ENCODE assay signal across 12 mouse cellular contexts in the genomic region with DNA sequence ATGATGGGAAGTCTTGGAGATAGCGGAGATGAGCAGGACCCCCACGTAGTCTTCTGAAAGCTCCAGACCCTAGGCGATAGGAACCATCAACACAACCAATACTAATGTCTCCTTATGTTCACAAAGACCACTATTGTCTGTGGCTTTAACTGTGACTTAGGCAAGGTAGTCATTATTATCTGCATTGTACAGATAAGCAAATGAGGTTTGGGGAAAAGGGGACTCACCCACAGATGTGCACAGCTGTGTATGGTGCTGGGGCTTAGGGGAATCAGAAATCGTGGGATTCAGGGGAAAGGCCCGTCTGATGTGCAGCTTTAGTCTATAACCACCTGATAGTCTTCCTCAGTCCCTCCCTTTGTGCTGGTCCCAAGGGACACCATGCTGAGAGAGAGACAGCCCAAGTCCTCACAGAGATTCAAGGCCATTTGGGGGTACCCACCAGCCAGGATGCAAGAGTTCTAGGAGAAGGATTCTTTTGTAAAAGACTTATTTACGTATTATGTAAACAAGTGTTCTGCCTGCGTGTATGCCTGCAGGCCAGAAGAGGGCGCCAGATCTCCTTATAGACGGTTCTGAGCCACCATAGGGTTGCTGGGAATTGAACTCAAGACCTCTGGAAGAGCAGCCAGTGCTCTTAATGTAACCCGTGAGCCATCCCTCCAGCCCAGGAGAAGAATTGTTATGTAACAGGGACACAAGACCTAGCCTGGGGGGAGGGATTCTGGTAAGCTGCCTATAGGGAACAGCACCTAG. TPM values are rescaled to one million over a fixed set of nuclear protein-coding genes. Genes with fewer than 3 reads are reported as not detected.
DNase-seq lines count a peak whose midpoint lies in the region; ATAC-seq and TF ChIP-seq lines count a peak whose summit lies in the region.
"Had no signal": no experiment of that assay in that cellular context is flagged by ENCODE, and none has a peak within 500 bp of the region (broad histone marks: within the 10 kb centered on the region; RNA-seq: fewer than 3 reads in every experiment).

No protein-coding gene starts in this region.

- H3K27me3 ChIP-seq in intestine, postnatal 0 days (replicated peaks; ENCODE audit: control insufficient read depth, insufficient read depth, low read length): no peaks in the 10 kb centered on the region
- H3K27me3 ChIP-seq in intestine, embryonic 15.5 days (replicated peaks): no peaks in the 10 kb centered on the region
- no peaks in the 10 kb centered on the region for H3K27me3 ChIP-seq in thymus, adult 2 months (ENCODE audit: control insufficient read depth, insufficient read depth, low read length)
- no peaks in the 10 kb centered on the region for H3K27me3 ChIP-seq in stomach, postnatal 0 days (ENCODE audit: control insufficient read depth, insufficient read depth, low read length)

- H3K27ac ChIP-seq in intestine, postnatal 0 days (ENCODE audit: low read depth, low read length): no peak overlapping the region; the same call in 1 of the 2 replicates
- no peak overlapping the region for H3K27ac ChIP-seq in intestine, embryonic 15.5 days
- H3K27ac ChIP-seq in thymus, adult 2 months (ENCODE audit: control insufficient read depth, insufficient read depth, low read length): no peak overlapping the region
- no peak overlapping the region for H3K27ac ChIP-seq in cortical plate, adult 2 months (ENCODE audit: insufficient read depth, low read length)
- H3K27ac ChIP-seq in stomach, postnatal 0 days (replicated peaks): no peak overlapping the region
- H3K27ac ChIP-seq: midbrain, embryonic 10.5 days had no signal

- no peak overlapping the region for H3K4me3 ChIP-seq in intestine, postnatal 0 days (ENCODE audit: low read depth, low read length)
- H3K4me3 ChIP-seq in intestine, embryonic 15.5 days (replicated peaks): no peak overlapping the region
- H3K4me3 ChIP-seq in thymus, adult 2 months (ENCODE audit: control insufficient read depth, insufficient read depth, low read length): no peak overlapping the region
- H3K4me3 ChIP-seq in cortical plate, adult 2 months (ENCODE audit: insufficient read depth, low read length): no peak overlapping the region
- H3K4me3 ChIP-seq in stomach, postnatal 0 days (ENCODE audit: low read depth, low read length): no peak overlapping the region
- H3K4me3 ChIP-seq: midbrain, embryonic 10.5 days had no signal

- H3K9ac ChIP-seq in intestine, postnatal 0 days (ENCODE audit: low read depth, low read length): no peak overlapping the region
- no peak overlapping the region for H3K9ac ChIP-seq in intestine, embryonic 15.5 days
- H3K9ac ChIP-seq in stomach, postnatal 0 days (ENCODE audit: low read length): no peak overlapping the region

- ATAC-seq in intestine, postnatal 0 days: no peak
- ATAC-seq in intestine, embryonic 15.5 days: no peak
- no peak for ATAC-seq in stomach, postnatal 0 days (ENCODE audit: low FRiP score, low TSS enrichment)
- ATAC-seq: intestine, embryonic 16.5 days had no signal

- no peaks in the 10 kb centered on the region for H3K9me3 ChIP-seq in intestine, postnatal 0 days (ENCODE audit: control insufficient read depth)
- no peaks in the 10 kb centered on the region for H3K9me3 ChIP-seq in intestine, embryonic 15.5 days
- no peaks in the 10 kb centered on the region for H3K9me3 ChIP-seq in stomach, postnatal 0 days (ENCODE audit: control insufficient read depth, low read length)
- H3K9me3 ChIP-seq: midbrain, embryonic 10.5 days had no signal

- TF ChIP-seq EP300 in stomach, postnatal 0 days (optimal IDR thresholded peaks at IDR 0.05): no peak

- peak; percentile 61 for TF ChIP-seq CTCF in intestine, postnatal 0 days (IDR thresholded peaks at IDR 0.05; ENCODE audit: low read depth)
- TF ChIP-seq CTCF in thymus, adult 2 months (IDR thresholded peaks at IDR 0.05; ENCODE audit: borderline replicate concordance, control insufficient read depth, extremely low read depth, insufficient read depth, low read length, poor library complexity): peak; percentile 51; the same call in 1 of the 2 replicates
- peak; percentile 28; the same call in 1 of the 2 replicates for TF ChIP-seq CTCF in cortical plate, adult 2 months (IDR thresholded peaks at IDR 0.05; ENCODE audit: extremely low read depth, insufficient read depth, low read length)
- peak; percentile 68 for TF ChIP-seq CTCF in stomach, postnatal 0 days (IDR thresholded peaks at IDR 0.05; ENCODE audit: low read depth)

- no peak for DNase-seq in thymus, adult 2 months
- DNase-seq in thymus, adult 18-20 months: no peak
- DNase-seq in stomach, postnatal 0 days (ENCODE audit: low spot score): no peak
- no peak for DNase-seq in left cerebral cortex, adult 18-20 months (ENCODE audit: low spot score in 2 of 2)
- no peak for DNase-seq in adipocyte (ENCODE audit: low spot score)
- DNase-seq: heart, postnatal 10 days had no signal

- no peak overlapping the region for H3K4me2 ChIP-seq in intestine, postnatal 0 days (replicated peaks; ENCODE audit: low read depth)
- H3K4me2 ChIP-seq in intestine, embryonic 15.5 days (replicated peaks): no peak overlapping the region
- H3K4me2 ChIP-seq in stomach, postnatal 0 days (replicated peaks; ENCODE audit: low read depth): no peak overlapping the region

- H3K4me1 ChIP-seq in intestine, postnatal 0 days (replicated peaks; ENCODE audit: control insufficient read depth, insufficient read depth, low read length): no peaks in the 10 kb centered on the region
- 0 out of 2 replicates have a peak, but pooled peaks cover 3% of the 10 kb centered on the region for H3K4me1 ChIP-seq in intestine, embryonic 15.5 days (replicated peaks)
- H3K4me1 ChIP-seq in thymus, adult 2 months (replicated peaks; ENCODE audit: control insufficient read depth, insufficient read depth, low read length): no peaks in the 10 kb centered on the region
- H3K4me1 ChIP-seq in cortical plate, adult 2 months (ENCODE audit: control insufficient read depth, insufficient read depth, low read length): no peaks in the 10 kb centered on the region; the same call in 1 of the 2 replicates
- H3K4me1 ChIP-seq in stomach, postnatal 0 days (replicated peaks; ENCODE audit: control insufficient read depth, insufficient read depth): no peaks in the 10 kb centered on the region

- H3K36me3 ChIP-seq in intestine, postnatal 0 days (ENCODE audit: control insufficient read depth, insufficient read depth): peaks cover 35% of the 10 kb centered on the region
- H3K36me3 ChIP-seq in intestine, embryonic 15.5 days: peaks cover 7% of the 10 kb centered on the region
- no peaks in the 10 kb centered on the region for H3K36me3 ChIP-seq in thymus, adult 2 months (ENCODE audit: control insufficient read depth, insufficient read depth, low read length)
- H3K36me3 ChIP-seq in stomach, postnatal 0 days (ENCODE audit: control insufficient read depth, insufficient read depth, low read length): peaks cover 5% of the 10 kb centered on the region; the same call in 1 of the 2 replicates

- TF ChIP-seq POLR2A in thymus, adult 2 months (IDR thresholded peaks at IDR 0.05; ENCODE audit: control insufficient read depth, extremely low read depth, insufficient read depth, low read length, poor library complexity): no peak
- TF ChIP-seq POLR2A in cortical plate, adult 2 months (IDR thresholded peaks at IDR 0.05; ENCODE audit: extremely low read depth, insufficient read depth, low read length): no peak

- 80% methylated on average over 10 of the region's 10 CpGs for WGBS in intestine, postnatal 0 days
- 75% methylated on average over 10 of the region's 10 CpGs for WGBS in intestine, embryonic 15.5 days
- 84% methylated on average over 10 of the region's 10 CpGs for WGBS in thymus, adult 2 months
- 76% methylated on average over 10 of the region's 10 CpGs for WGBS in stomach, postnatal 0 days

RNA-seq across cellular contexts. Expression of a gene that starts 12.7 kb away (rescaled TPM):
- 6.5 and 6.9 TPM in 2 replicates for polyA plus RNA-seq in intestine, postnatal 0 days (2015; fragmentation: Nextera tagmentation; extraction: Ambion mirVana)
- polyA plus RNA-seq in intestine, embryonic 15.5 days (2015; fragmentation: Nextera tagmentation; extraction: Ambion mirVana): 15.0 and 15.3 TPM in 2 replicates
- 9.3 and 10.1 TPM in 2 replicates for polyA plus RNA-seq in thymus, adult 2 months (2012; rRNA removed)
- 17.8 and 18.0 TPM in 2 replicates for polyA plus RNA-seq in cortical plate, adult 2 months (2012; rRNA removed)
- 6.7 and 7.2 TPM in 2 replicates for polyA plus RNA-seq in stomach, postnatal 0 days (2015; fragmentation: Nextera tagmentation; extraction: Ambion mirVana)
- total RNA-seq in left cerebral cortex, adult 18-20 months (2021): 10 to 100 TPM; 25.8 to 33.7 TPM

RNA-seq across cellular contexts. Expression of a gene that starts 18.7 kb away (rescaled TPM):
- 53.2 and 57.4 TPM in 2 replicates for polyA plus RNA-seq in intestine, postnatal 0 days (2015; fragmentation: Nextera tagmentation; extraction: Ambion mirVana)
- 30.8 and 31.2 TPM in 2 replicates for polyA plus RNA-seq in intestine, embryonic 15.5 days (2015; fragmentation: Nextera tagmentation; extraction: Ambion mirVana)
- 47.7 and 55.0 TPM in 2 replicates for polyA plus RNA-seq in thymus, adult 2 months (2012; rRNA removed)
- 106 TPM in 2 replicates for polyA plus RNA-seq in cortical plate, adult 2 months (2012; rRNA removed)
- 29.8 and 39.0 TPM in 2 replicates for polyA plus RNA-seq in stomach, postnatal 0 days (2015; fragmentation: Nextera tagmentation; extraction: Ambion mirVana)
- 100 to 1,000 TPM; 116 to 128 TPM for total RNA-seq in left cerebral cortex, adult 18-20 months (2021)

RNA-seq across cellular contexts. Expression of a gene that starts 31.6 kb away (rescaled TPM):
- polyA plus RNA-seq in intestine, postnatal 0 days (2015; fragmentation: Nextera tagmentation; extraction: Ambion mirVana): 6.3 and 7.1 TPM in 2 replicates
- 6.8 and 8.1 TPM in 2 replicates for polyA plus RNA-seq in intestine, embryonic 15.5 days (2015; fragmentation: Nextera tagmentation; extraction: Ambion mirVana)
- polyA plus RNA-seq in thymus, adult 2 months (2012; rRNA removed): 112 and 127 TPM in 2 replicates
- 284 and 326 TPM in 2 replicates for polyA plus RNA-seq in cortical plate, adult 2 months (2012; rRNA removed)
- polyA plus RNA-seq in stomach, postnatal 0 days (2015; fragmentation: Nextera tagmentation; extraction: Ambion mirVana): 4.9 and 5.4 TPM in 2 replicates
- total RNA-seq in left cerebral cortex, adult 18-20 months (2021): 100 to 1,000 TPM; 737 to 747 TPM

RNA-seq across cellular contexts. Expression of a gene that starts 46.3 kb away (rescaled TPM):
- 0.18 and 0.55 TPM in 2 replicates for polyA plus RNA-seq in intestine, postnatal 0 days (2015; fragmentation: Nextera tagmentation; extraction: Ambion mirVana)
- 0.19 TPM in 1 of 2 replicates, not detected in the other for polyA plus RNA-seq in intestine, embryonic 15.5 days (2015; fragmentation: Nextera tagmentation; extraction: Ambion mirVana)
- polyA plus RNA-seq in thymus, adult 2 months (2012; rRNA removed): 6.3 and 59.1 TPM in 2 replicates
- polyA plus RNA-seq in cortical plate, adult 2 months (2012; rRNA removed): 1.6 and 1.8 TPM in 2 replicates
- polyA plus RNA-seq in stomach, postnatal 0 days (2015; fragmentation: Nextera tagmentation; extraction: Ambion mirVana): 0.47 and 0.80 TPM in 2 replicates
- total RNA-seq in left cerebral cortex, adult 18-20 months (2021): not detected
- total RNA-seq: ES-E14 had no signal

RNA-seq across cellular contexts. Expression of a gene that starts 54.2 kb away (rescaled TPM):
- polyA plus RNA-seq in intestine, postnatal 0 days (2015; fragmentation: Nextera tagmentation; extraction: Ambion mirVana): 51.3 and 57.9 TPM in 2 replicates
- polyA plus RNA-seq in intestine, embryonic 15.5 days (2015; fragmentation: Nextera tagmentation; extraction: Ambion mirVana): 32.8 and 35.6 TPM in 2 replicates
- polyA plus RNA-seq in thymus, adult 2 months (2012; rRNA removed): 17.0 and 17.1 TPM in 2 replicates
- polyA plus RNA-seq in cortical plate, adult 2 months (2012; rRNA removed): 15.3 and 17.7 TPM in 2 replicates
- 15.6 and 17.0 TPM in 2 replicates for polyA plus RNA-seq in stomach, postnatal 0 days (2015; fragmentation: Nextera tagmentation; extraction: Ambion mirVana)
- 10 to 100 TPM; 17.2 to 19.3 TPM for total RNA-seq in left cerebral cortex, adult 18-20 months (2021)

Comparison
In these comparisons a context has a peak if more than half of its experiments do, and no peak if none do; other contexts are left out.
1. RNA of a gene that starts 31.6 kb away (polyA plus RNA-seq): 284 to 326 TPM in cortical plate, adult 2 months and 112 to 127 TPM in thymus, adult 2 months; 6.8 to 8.1 TPM in intestine, embryonic 15.5 days, 6.3 to 7.1 TPM in intestine, postnatal 0 days and 4.9 to 5.4 TPM in stomach, postnatal 0 days; every median in the first group is over 10 times any median in the second.
2. Peak in every context shown above with its lines, with median percentiles within 50 percentile points of each other: CTCF ChIP-seq.